Mouse (Mus musculus): ENCODE measurements around the gene Slc36a3. TPM values are rescaled to one million over a fixed set of nuclear protein-coding genes. Genes with fewer than 3 reads are reported as not detected.
A peak's percentile ranks its signal among the peaks of the same experiment; 100 is the strongest.

Slc36a3 gene
- polyA plus RNA-seq, 1 experiment from 2014 or later, result not detected

- Histone ChIP-seq H3K27ac (ENCODE audit: low read depth) (no peak overlapping the region), H3K27me3 (ENCODE audit: insufficient read depth, low read length) (no peaks in the 10 kb centered on the region), H3K4me3 (ENCODE audit: low read depth, low read length) (no peak overlapping the region), H3K4me1 (ENCODE audit: insufficient read depth) (no peaks in the 10 kb centered on the region), H3K36me3 (ENCODE audit: insufficient read depth) (no peaks in the 10 kb centered on the region), H3K4me2 (no peak overlapping the region), H3K9ac (no peak overlapping the region), H3K9me3 (ENCODE audit: low read depth, low read length) (no peaks in the 10 kb centered on the region)
- DNase-seq (peak; percentile 70), ATAC-seq (ENCODE audit: insufficient read depth) (no peak)
- peak; percentile 68 for TF ChIP-seq CTCF (IDR thresholded peaks at IDR 0.05; ENCODE audit: low read depth)
- 44% methylated on average over 3 of the region's 3 CpGs for WGBS
These were observed 13.2 kb upstream of the Slc36a3 start for GRCm38 (mm10) chr11:55164723-55165122.

GRCm38 (mm10) chr11:55162670-55163069 is 11.2 kb upstream of the Slc36a3 start:
- Histone ChIP-seq H3K27ac (ENCODE audit: low read depth) (no peak overlapping the region), H3K9ac (no peak overlapping the region), H3K36me3 (ENCODE audit: insufficient read depth) (no peaks in the 10 kb centered on the region), H3K9me3 (ENCODE audit: low read depth, low read length) (no peaks in the 10 kb centered on the region), H3K4me2 (no peak overlapping the region), H3K4me3 (ENCODE audit: low read depth, low read length) (no peak overlapping the region), H3K4me1 (ENCODE audit: insufficient read depth) (no peaks in the 10 kb centered on the region), H3K27me3 (ENCODE audit: insufficient read depth, low read length) (no peaks in the 10 kb centered on the region)
- 50% methylated on average over 9 of the region's 9 CpGs for WGBS
- peak; percentile 73 for TF ChIP-seq CTCF (IDR thresholded peaks at IDR 0.05; ENCODE audit: low read depth)
- DNase-seq, result peak; percentile 67
- no peak for ATAC-seq (ENCODE audit: insufficient read depth)

GRCm38 (mm10) chr11:55158785-55159359 is 7.4 kb upstream of the Slc36a3 start:
- Histone ChIP-seq H3K9ac (no peak overlapping the region), H3K9me3 (ENCODE audit: low read depth, low read length) (no peaks in the 10 kb centered on the region), H3K36me3 (ENCODE audit: insufficient read depth) (no peaks in the 10 kb centered on the region), H3K4me1 (ENCODE audit: insufficient read depth) (no peaks in the 10 kb centered on the region), H3K4me3 (ENCODE audit: low read depth, low read length) (no peak overlapping the region), H3K27ac (ENCODE audit: low read depth) (no peak overlapping the region), H3K4me2 (no peak overlapping the region), H3K27me3 (ENCODE audit: insufficient read depth, low read length) (no peaks in the 10 kb centered on the region)
- ATAC-seq (ENCODE audit: insufficient read depth) (no peak; the same call in 1 of the 2 replicates), DNase-seq (peak; percentile 91)
- WGBS, result 50% methylated on average over 13 of the region's 13 CpGs
- peak; percentile 96 for TF ChIP-seq CTCF (IDR thresholded peaks at IDR 0.05; ENCODE audit: low read depth)

DNA sequence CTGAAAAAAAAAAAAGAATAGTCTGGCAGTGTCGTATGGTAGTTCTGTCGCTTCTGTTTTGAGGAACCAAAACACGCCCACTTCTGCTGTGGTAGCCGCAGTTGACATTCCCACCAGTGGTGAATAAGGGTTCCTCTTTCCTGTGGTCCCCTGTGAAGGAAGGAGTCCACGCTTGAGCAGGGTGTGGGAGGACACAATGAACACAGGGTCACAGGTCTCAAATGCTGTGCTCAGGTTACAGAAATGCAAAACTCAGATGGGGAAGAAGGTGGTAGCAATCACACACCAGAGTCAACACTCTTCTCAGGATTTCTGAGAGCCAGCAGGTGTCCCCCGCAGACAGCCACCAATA is 3.5 kb upstream of the Slc36a3 start:
- no peak for TF ChIP-seq CTCF (IDR thresholded peaks at IDR 0.05; ENCODE audit: low read depth)
- DNase-seq, result no peak
- Histone ChIP-seq H3K27me3 (ENCODE audit: insufficient read depth, low read length) (no peaks in the 10 kb centered on the region), H3K27ac (ENCODE audit: low read depth) (no peak overlapping the region), H3K36me3 (ENCODE audit: insufficient read depth) (no peaks in the 10 kb centered on the region), H3K9me3 (ENCODE audit: low read depth, low read length) (no peaks in the 10 kb centered on the region), H3K4me3 (ENCODE audit: low read depth, low read length) (no peak overlapping the region), H3K4me2 (no peak overlapping the region), H3K4me1 (ENCODE audit: insufficient read depth) (no peaks in the 10 kb centered on the region), H3K9ac (no peak overlapping the region)
- ATAC-seq (ENCODE audit: insufficient read depth), result no peak
- 61% methylated on average over 6 of the region's 6 CpGs for WGBS

GRCm38 (mm10) chr11:55154398-55155069 is 3.0 kb upstream of the Slc36a3 start:
- TF ChIP-seq CTCF (IDR thresholded peaks at IDR 0.05; ENCODE audit: low read depth), result no peak
- Histone ChIP-seq H3K9ac (no peak overlapping the region), H3K4me2 (no peak overlapping the region), H3K9me3 (ENCODE audit: low read depth, low read length) (no peaks in the 10 kb centered on the region), H3K4me3 (ENCODE audit: low read depth, low read length) (no peak overlapping the region), H3K27ac (ENCODE audit: low read depth) (no peak overlapping the region), H3K4me1 (ENCODE audit: insufficient read depth) (no peaks in the 10 kb centered on the region), H3K36me3 (ENCODE audit: insufficient read depth) (no peaks in the 10 kb centered on the region), H3K27me3 (ENCODE audit: insufficient read depth, low read length) (no peaks in the 10 kb centered on the region)
- DNase-seq, result no peak
- WGBS, result 27% methylated on average over 3 of the region's 3 CpGs
- no peak for ATAC-seq (ENCODE audit: insufficient read depth)

- Histone ChIP-seq H3K27me3 (ENCODE audit: insufficient read depth, low read length) (no peaks in the 10 kb centered on the region), H3K4me1 (ENCODE audit: insufficient read depth) (no peaks in the 10 kb centered on the region), H3K36me3 (ENCODE audit: insufficient read depth) (no peaks in the 10 kb centered on the region), H3K9ac (no peak overlapping the region), H3K9me3 (ENCODE audit: low read depth, low read length) (peaks cover 3% of the 10 kb centered on the region; the same call in 1 of the 2 replicates), H3K4me3 (ENCODE audit: low read depth, low read length) (no peak overlapping the region), H3K27ac (ENCODE audit: low read depth) (no peak overlapping the region), H3K4me2 (no peak overlapping the region)
- WGBS, result 77% methylated on average over 4 of the region's 4 CpGs
- TF ChIP-seq CTCF (IDR thresholded peaks at IDR 0.05; ENCODE audit: low read depth), result no peak
- ATAC-seq (ENCODE audit: insufficient read depth) (no peak), DNase-seq (no peak)
These were observed 3.0 kb downstream of the Slc36a3 start for GRCm38 (mm10) chr11:55148461-55148860.

- ATAC-seq (ENCODE audit: insufficient read depth) (no peak), DNase-seq (no peak)
- WGBS, result 58% methylated on average over 6 of the region's 6 CpGs
- Histone ChIP-seq H3K4me3 (ENCODE audit: low read depth, low read length) (no peak overlapping the region), H3K36me3 (ENCODE audit: insufficient read depth) (no peaks in the 10 kb centered on the region), H3K27ac (ENCODE audit: low read depth) (no peak overlapping the region), H3K9me3 (ENCODE audit: low read depth, low read length) (peaks cover 3% of the 10 kb centered on the region; the same call in 1 of the 2 replicates), H3K4me1 (ENCODE audit: insufficient read depth) (no peaks in the 10 kb centered on the region), H3K27me3 (ENCODE audit: insufficient read depth, low read length) (no peaks in the 10 kb centered on the region), H3K9ac (no peak overlapping the region), H3K4me2 (no peak overlapping the region)
- no peak for TF ChIP-seq CTCF (IDR thresholded peaks at IDR 0.05; ENCODE audit: low read depth)
These were observed 4.1 kb downstream of the Slc36a3 start for GRCm38 (mm10) chr11:55147423-55147822.

All from lung, embryonic 14.5 days (tissue).